Mouse (Mus musculus) brain, embryonic 14.5 days (tissue): ENCODE measurements at regions not wholly inside any gene's neighbourhood (a gene's known extent, or its start where the extent isn't known, plus 50 kb on each side); places are given as distances from the start of the nearest gene placed in this dataset.

Experiments
- CTCF ChIP-seq: fragments of 200-500 bp; IDR thresholded peaks from 2 replicates; pipeline ENCODE4 v1.5.1; 2012; ENCODE audit warnings: inconsistent platforms, mild to moderate bottlenecking, moderate library complexity, borderline replicate concordance; ENCODE audit not compliant: insufficient read depth, insufficient read length; ENCODE audit errors: extremely low read depth
- POLR2A ChIP-seq: fragments of 200-500 bp; IDR thresholded peaks from 2 replicates; pipeline ENCODE4 v1.6.1; 2012; ENCODE audit warnings: mild to moderate bottlenecking, inconsistent platforms, borderline replicate concordance; ENCODE audit not compliant: poor library complexity, insufficient read depth, insufficient read length, severe bottlenecking; ENCODE audit errors: extremely low read depth

DNA sequence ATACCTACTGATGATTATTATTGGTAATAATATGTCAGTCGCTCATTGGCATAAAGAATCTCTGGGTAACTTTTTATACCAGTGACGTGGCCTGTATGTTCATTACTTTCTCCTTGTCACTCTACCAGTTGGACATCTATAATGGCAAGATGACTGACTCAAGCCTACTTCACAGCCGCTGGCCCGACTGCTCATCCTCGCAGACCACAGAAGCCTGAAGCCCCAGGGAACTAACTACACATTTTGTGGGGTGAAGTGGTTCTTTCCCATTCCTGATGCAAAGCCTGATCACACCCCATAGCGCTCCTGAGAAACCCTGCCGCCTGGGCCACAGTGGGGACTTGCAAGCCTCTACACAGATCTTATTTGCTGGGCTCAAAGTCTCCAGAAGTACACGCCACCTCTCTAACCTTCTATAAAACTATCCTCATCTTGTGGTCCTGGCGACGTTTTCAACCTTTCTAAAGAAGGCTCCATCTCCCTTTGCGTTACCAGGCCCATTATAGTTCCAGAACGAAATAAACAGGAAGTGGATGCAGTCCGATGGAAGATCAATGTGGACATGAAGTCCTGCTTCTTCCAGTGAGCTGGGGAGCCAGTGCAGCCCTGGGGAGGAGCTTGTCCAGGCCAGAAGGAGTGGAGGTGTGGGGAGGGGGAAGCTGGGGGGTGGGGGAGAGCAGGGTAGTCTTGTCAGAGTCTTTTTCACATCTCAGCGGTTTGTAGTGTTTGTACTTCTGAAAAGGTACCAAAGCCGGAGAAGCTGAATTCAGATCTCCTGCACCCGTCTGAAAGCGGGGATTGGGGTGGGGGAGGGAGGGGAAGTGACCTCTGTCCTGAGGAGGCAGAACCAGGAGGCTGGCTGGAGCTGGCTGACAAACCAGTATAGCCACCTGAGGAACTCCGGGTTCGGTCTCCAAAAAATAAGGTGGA lies 84.9 kb downstream of the Irs2 start:
- TF ChIP-seq CTCF: no peak
- no peak for TF ChIP-seq POLR2A
